Mouse (Mus musculus) fat pad, adult 2 months (tissue): ENCODE measurements at regions not wholly inside any gene's neighbourhood (a gene's known extent, or its start where the extent isn't known, plus 50 kb on each side); places are given as distances from the start of the nearest gene placed in this dataset.

ENCODE experiments used
- DNase-seq: peaks from one replicate; pipeline ENCODE4 v3.0.0-alpha.2; 2011; ENCODE audit warnings: low read depth, low spot score; ENCODE audit errors: extremely low read depth

GRCm38 (mm10) chr16:77166722-77167121 lies 153.2 kb downstream of the Usp25 start:
- no peak for DNase-seq

GRCm38 (mm10) chr16:77173026-77173692 lies 159.7 kb downstream of the Usp25 start:
- no peak for DNase-seq

- peak; percentile 70 for DNase-seq
Observed at GRCm38 (mm10) chr16:77174744-77175432, 161.4 kb downstream of the Usp25 start.

GRCm38 (mm10) chr16:77180990-77181389 lies 167.5 kb downstream of the Usp25 start:
- DNase-seq: no peak
